Mouse (Mus musculus) kidney, adult 2 months (tissue): ENCODE data around the gene Rsc1a1.

Experiments
- CTCF ChIP-seq: fragments of 200-500 bp; conservative IDR thresholded peaks from 2 replicates; pipeline ENCODE4 v1.5.1; 2011; ENCODE audit warnings: low read depth, mild to moderate bottlenecking, control low read depth, low read length, moderate library complexity, mixed read lengths; ENCODE audit not compliant: insufficient read depth, insufficient read length
- POLR2A ChIP-seq: fragments of 200-500 bp; IDR thresholded peaks from one replicate; pipeline ENCODE4 v1.6.1; 2011; ENCODE audit warnings: low read depth, low read length, control low read depth

DNA sequence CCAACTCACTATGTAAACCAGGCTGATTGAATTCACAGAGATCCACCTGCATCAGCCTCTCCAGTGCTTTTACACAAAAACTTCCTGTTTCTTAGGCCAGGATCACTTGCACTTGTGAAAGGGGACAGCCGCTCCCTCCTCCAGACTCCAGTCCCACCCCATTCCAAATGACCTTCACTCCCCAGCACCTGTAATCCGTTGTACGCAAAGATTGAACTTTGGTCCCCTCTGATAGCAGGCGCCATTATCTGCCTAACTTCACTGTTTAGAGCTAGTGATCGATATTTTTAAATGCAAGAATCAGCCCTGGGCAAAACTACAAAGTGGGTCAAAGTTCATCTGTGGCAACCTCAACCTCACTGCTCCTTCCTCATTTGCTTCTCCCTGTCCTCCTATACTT, 46.4 kb upstream of the Rsc1a1 start:
- no peak for TF ChIP-seq CTCF
- no peak for TF ChIP-seq POLR2A
